Mouse (Mus musculus): ENCODE measurements around the gene Pnkp.

Gene Pnkp

GRCm38 (mm10) chr7:44857042-44857552, at the start of gene Pnkp:
Gene Pnkp (plus strand): TSS chr7:44857139.
- peak; percentile 66 to 78 for DNase-seq

DNA sequence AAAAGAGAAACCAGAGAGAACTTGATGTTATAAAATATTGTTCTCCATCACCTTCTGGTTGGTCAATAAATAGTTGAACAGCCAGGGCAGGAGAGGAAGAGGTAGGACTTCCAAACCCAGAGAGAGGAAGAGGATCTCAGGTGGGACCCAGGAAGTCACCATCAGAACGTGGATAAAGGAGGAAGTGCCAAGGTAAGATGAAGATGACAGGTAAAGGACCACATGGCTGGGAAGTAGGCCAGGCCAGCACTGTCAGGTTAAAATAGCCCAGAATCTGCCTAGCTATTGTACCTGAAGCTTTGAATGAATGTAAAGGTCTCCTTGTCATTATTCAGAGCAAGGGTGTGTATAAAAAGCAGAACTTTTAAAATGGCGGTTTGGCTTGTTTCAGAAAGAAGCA, 48.0 kb upstream of the Pnkp start:
- DNase-seq: no peak

DNA sequence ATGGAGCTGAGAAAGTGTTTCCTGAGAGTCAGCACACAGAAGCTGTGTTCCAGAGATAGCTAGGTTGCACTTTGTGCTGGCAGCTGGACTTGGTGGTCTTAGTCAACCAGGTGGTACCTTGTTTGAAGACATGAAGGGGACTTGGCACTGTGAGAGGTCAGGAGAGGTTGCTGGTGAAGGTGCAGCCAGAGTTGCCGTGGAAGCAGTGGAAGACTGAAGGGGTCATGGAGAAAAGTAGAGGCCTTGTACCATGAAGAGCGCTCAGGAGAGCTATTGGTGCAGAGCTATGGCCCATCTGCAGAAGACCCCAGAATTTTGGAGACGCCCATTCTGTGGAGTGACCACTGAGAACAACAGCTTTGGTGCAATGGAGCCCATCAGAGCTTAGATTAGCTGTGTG, 47.5 kb upstream of the Pnkp start:
- no peak for DNase-seq

DNA sequence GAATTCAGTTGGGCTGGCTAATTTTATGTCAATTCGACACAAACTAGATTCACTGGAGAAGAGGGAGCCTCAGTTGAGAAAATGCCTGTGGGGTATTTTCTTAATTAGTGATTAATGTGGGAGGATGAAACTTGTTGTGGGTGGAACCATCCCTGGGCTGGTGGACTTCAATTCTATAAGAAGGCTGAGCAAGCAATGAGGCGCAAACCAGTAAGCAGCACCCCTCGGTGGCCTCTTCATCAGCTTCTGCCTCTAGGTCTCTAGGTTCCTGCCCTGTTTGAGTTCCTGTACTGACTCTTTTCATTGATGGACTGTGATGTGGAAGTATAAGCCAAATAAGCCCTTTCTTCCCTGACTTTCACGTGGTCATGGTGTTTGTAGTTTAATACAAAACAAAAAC, 46.6 kb upstream of the Pnkp start:
- DNase-seq: no peak

GRCm38 (mm10) chr7:44810819-44811557, 46.0 kb upstream of the Pnkp start:
- DNase-seq: peak in 1 of 2 experiments; percentile 2

- DNase-seq: peak in 1 of 2 experiments; percentile 4
Measured at GRCm38 (mm10) chr7:44812651-44813325, 44.2 kb upstream of the Pnkp start.

GRCm38 (mm10) chr7:44813985-44814384, 43.0 kb upstream of the Pnkp start:
- no peak for DNase-seq

GRCm38 (mm10) chr7:44814423-44814822, 42.5 kb upstream of the Pnkp start:
- no peak for DNase-seq

GRCm38 (mm10) chr7:44814952-44815553, 41.9 kb upstream of the Pnkp start:
- peak in 1 of 2 experiments; percentile 34 for DNase-seq

DNA sequence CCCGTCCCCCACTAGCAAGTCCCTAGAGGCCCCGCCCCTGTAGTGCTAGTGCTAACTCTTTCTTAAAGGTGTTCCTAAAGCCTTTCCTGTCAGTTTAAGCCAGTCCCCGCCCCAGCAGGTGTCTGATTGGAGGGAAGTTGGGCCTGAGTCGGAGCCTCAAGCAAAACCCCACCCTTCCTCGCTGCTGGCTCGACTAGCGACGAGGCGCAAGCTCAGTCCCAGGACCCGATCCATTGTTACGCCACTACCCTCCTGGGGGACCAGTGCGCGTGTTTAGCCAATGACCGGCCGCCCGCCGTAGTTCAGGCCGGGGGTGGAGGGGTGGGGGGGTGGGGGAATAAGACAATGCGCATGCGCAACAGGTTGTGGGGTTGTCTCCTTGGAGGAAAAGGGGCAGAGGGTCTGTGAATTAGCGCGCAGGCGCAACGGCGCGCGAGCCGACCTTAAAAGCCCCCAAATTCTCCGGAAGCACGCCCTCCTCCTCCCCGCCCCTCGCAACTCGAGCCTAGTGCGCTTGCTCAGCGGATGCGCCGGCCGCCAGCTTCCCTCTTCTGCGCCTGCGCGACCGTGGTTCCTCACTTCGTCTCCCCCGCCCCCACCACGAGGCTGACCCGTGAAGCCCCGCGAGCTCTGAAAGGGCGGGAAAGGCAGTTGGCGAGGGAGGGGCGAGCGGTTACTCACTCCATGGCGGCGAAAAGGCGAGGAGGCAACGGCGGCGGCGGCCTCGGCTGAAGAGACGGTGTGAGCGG, 41.0 kb upstream of the Pnkp start, which contains the start of the genes Nup62 and Il4i1:
Nup62 (plus strand) TSS at position 368 of the 749 bp plus-strand sequence.
Il4i1 (plus strand) TSS at position 667 of the 749 bp plus-strand sequence.
- DNase-seq: peak; percentile 99

GRCm38 (mm10) chr7:44816470-44817021, 40.4 kb upstream of the Pnkp start, which contains the start of gene Atf5:
Gene Atf5 (minus strand): TSS chr7:44816658.
- no peak for DNase-seq

- DNase-seq: no peak
Measured at GRCm38 (mm10) chr7:44817441-44817840, 39.5 kb upstream of the Pnkp start.

DNA sequence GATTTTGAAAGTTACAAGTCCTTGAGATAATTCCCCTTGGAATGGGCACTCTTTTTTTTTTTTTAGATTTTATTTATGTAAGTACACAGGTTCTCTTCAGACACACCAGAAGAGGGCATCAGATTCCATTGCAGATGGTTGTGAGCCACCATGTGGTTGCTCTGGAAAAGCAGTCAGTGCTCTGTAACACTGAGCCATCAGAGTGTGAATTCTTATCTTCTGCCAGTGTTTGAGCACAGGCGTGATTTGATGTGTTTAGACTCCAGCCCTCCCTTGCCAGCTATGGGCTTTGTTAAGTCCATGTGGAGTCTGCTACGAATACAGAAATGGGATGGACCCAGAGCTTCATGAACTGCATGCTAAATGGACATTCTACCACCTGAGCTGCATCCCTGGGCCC, 38.8 kb upstream of the Pnkp start:
- DNase-seq: peak in 1 of 2 experiments; percentile 2

GRCm38 (mm10) chr7:44818751-44819235, 38.1 kb upstream of the Pnkp start:
- no peak for DNase-seq

- no peak for DNase-seq
Measured at GRCm38 (mm10) chr7:44819391-44819790, 37.5 kb upstream of the Pnkp start.

GRCm38 (mm10) chr7:44819863-44820262, 37.1 kb upstream of the Pnkp start:
- DNase-seq: no peak

GRCm38 (mm10) chr7:44820525-44820924, 36.4 kb upstream of the Pnkp start:
- DNase-seq: no peak

DNA sequence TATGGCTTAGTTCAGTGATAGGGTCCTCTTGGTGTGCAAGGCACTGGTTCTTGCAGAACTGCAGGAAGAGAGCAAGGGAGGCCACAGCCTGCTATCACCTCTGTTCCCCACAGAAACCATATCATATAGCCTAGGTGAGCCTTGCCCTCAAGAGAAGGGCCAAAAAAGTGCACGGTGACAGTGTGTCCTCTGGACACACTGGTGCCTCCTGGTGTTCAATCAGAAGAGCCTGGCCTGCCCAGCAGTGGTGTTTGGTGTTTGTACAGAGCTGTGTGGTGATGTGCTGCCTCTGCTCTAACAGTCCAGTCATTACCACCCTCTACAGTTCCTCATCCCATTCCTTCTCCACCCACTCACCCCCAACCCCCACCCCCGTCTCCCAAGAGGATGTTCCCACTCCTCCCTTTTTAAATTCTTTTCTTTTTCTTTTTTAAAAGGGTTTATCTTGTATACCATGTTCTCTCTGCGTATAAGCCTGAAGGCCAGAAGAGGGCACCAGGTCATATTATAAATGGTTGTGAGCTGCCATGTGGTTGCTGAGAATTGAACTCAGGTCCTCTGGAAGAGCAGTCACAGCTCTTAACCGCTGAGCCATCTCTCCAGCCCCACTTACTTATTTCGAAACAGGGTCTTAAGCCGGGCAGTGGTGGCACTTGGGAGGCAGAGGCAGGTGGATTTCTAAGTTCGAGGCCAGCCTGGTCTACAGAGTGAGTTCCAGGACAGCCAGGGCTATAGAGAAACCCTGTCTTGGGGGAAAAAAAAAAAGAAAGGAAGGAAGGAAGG, 35.1 kb upstream of the Pnkp start:
- no peak for DNase-seq

GRCm38 (mm10) chr7:44823409-44823808, 33.5 kb upstream of the Pnkp start:
- peak in 1 of 2 experiments; percentile 3 for DNase-seq

DNA sequence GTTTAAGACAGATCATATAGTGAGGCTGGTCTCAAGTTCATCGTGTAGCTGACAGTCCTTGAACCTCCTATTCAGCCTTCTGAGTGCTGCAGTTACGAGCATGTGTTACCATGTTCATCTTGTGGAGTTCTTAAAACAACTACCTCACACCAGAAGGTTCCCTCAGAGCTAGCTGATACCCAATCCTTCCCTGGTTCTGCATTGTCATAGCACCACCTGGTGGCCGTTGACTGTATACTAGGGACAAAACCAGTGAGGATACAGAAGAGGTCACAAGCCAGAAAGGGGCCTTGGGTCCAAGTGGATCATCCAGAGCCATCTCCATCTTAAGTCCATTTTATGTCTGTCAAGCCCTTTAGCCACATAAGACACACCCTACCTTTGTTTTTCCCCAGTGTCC, 32.1 kb upstream of the Pnkp start:
- peak; percentile 63 to 83 for DNase-seq

GRCm38 (mm10) chr7:44826771-44827170, 30.2 kb upstream of the Pnkp start:
- DNase-seq: no peak

All from spleen, adult 18-20 months (tissue).